Mouse (Mus musculus) spleen, adult 2 months (tissue): Measurements from ENCODE around the gene 1700092M07Rik. TPM values are rescaled to one million over a fixed set of nuclear protein-coding genes. Genes with fewer than 3 reads are reported as not detected.

Experiments
- DNase-seq, 2 experiments: peaks; one replicate each; pipeline versions ENCODE4 v3.0.0 to v3.0.0-alpha.2; 2012 to 2021; ENCODE audit warnings: low spot score in 2 of 2, low read depth in 1 of 2
- H3K27ac ChIP-seq: fragments of 200-500 bp; 2 replicates; pipeline ENCODE4 v1.5.1; 2012; ENCODE audit warnings: low read length, inconsistent platforms; ENCODE audit not compliant: insufficient read depth
- H3K27me3 ChIP-seq: fragments of 200-500 bp; 2 replicates; pipeline ENCODE4 v1.6.1; 2012; ENCODE audit warnings: mild to moderate bottlenecking, moderate library complexity, low read length, inconsistent platforms; ENCODE audit not compliant: control insufficient read depth, insufficient read depth
- H3K36me3 ChIP-seq: fragments of 200-500 bp; 2 replicates; pipeline ENCODE4 v1.6.1; 2012; ENCODE audit warnings: mild to moderate bottlenecking, low read length, inconsistent platforms; ENCODE audit not compliant: control insufficient read depth, insufficient read depth
- H3K4me1 ChIP-seq: fragments of 200-500 bp; 2 replicates; pipeline ENCODE4 v1.6.1; 2011; ENCODE audit warnings: inconsistent platforms; ENCODE audit not compliant: control insufficient read depth, insufficient read depth, insufficient read length
- H3K4me3 ChIP-seq: fragments of 200-500 bp; 2 replicates; pipeline ENCODE4 v1.5.1; 2011; ENCODE audit warnings: mild to moderate bottlenecking, inconsistent platforms; ENCODE audit not compliant: insufficient read depth, insufficient read length; ENCODE audit errors: extremely low read depth
- CTCF ChIP-seq: fragments of 200-500 bp; IDR thresholded peaks from 2 replicates; pipeline ENCODE4 v1.5.1; 2011; ENCODE audit warnings: mild to moderate bottlenecking, inconsistent platforms; ENCODE audit not compliant: insufficient read depth, insufficient read length, insufficient replicate concordance; ENCODE audit errors: extremely low read depth
- POLR2A ChIP-seq: fragments of 200-500 bp; IDR thresholded peaks from 2 replicates; pipeline ENCODE4 v1.6.1; 2011; ENCODE audit warnings: low read depth, low read length, inconsistent platforms
- WGBS: fragments of 180-500 bp; shearing (Covaris S2); methylation state at CpG from one replicate; pipeline ENCODE4 v1.1.7; 2018; 5-methylcytosine and 5-hydroxymethylcytosine counted together
- polyA plus RNA-seq: library from polyadenylated mRNA; depleted of rRNA; stranded (reverse); fragments of >200 nt; gene quantifications from 2 replicates; pipeline ENCODE4 v1.2.3, GENCODE M21; 2012

1700092M07Rik gene
- polyA plus RNA-seq, 1 experiment: not detected

- peaks cover 29% of the 10 kb centered on the region for H3K36me3 ChIP-seq
- H3K4me1 ChIP-seq: no peaks in the 10 kb centered on the region
- H3K27ac ChIP-seq: no peak overlapping the region
- TF ChIP-seq POLR2A (no peak), CTCF (no peak)
- 91% methylated on average over 6 of the region's 6 CpGs for WGBS
- no peaks in the 10 kb centered on the region for H3K27me3 ChIP-seq
- DNase-seq: no peak
- H3K4me3 ChIP-seq: no peak overlapping the region
These were observed 35.4 kb upstream of the 1700092M07Rik start for GRCm38 (mm10) chr19:8705026-8705708.

GRCm38 (mm10) chr19:8706132-8706667 lies 34.3 kb upstream of the 1700092M07Rik start:
- Histone ChIP-seq H3K36me3 (peaks cover 34% of the 10 kb centered on the region), H3K4me1 (peaks cover 3% of the 10 kb centered on the region; the same call in 1 of the 2 replicates), H3K27ac (no peak overlapping the region), H3K27me3 (no peaks in the 10 kb centered on the region), H3K4me3 (no peak overlapping the region)
- TF ChIP-seq POLR2A (no peak), CTCF (no peak)
- WGBS: 85% methylated on average over 7 of the region's 7 CpGs
- DNase-seq: no peak

- no peak for DNase-seq
- peaks cover 38% of the 10 kb centered on the region for H3K36me3 ChIP-seq
- peaks cover 6% of the 10 kb centered on the region; the same call in 1 of the 2 replicates for H3K4me1 ChIP-seq
- TF ChIP-seq POLR2A (no peak), CTCF (no peak)
- WGBS: 96% methylated on average over 7 of the region's 7 CpGs
- H3K4me3 ChIP-seq: no peak overlapping the region
- no peaks in the 10 kb centered on the region for H3K27me3 ChIP-seq
- H3K27ac ChIP-seq: no peak overlapping the region
These were observed 33.6 kb upstream of the 1700092M07Rik start for GRCm38 (mm10) chr19:8706930-8707329.

- no peak for DNase-seq
- no peak overlapping the region for H3K4me3 ChIP-seq
- H3K27ac ChIP-seq: no peak overlapping the region
- TF ChIP-seq CTCF (no peak), POLR2A (no peak)
- peaks cover 6% of the 10 kb centered on the region; the same call in 1 of the 2 replicates for H3K4me1 ChIP-seq
- H3K27me3 ChIP-seq: no peaks in the 10 kb centered on the region
- 94% methylated on average over 8 of the region's 8 CpGs for WGBS
- H3K36me3 ChIP-seq: peaks cover 38% of the 10 kb centered on the region
These were observed 31.6 kb upstream of the 1700092M07Rik start for GRCm38 (mm10) chr19:8708954-8709353.

GRCm38 (mm10) chr19:8710057-8710456 lies 30.5 kb upstream of the 1700092M07Rik start:
- Histone ChIP-seq H3K4me1 (peaks cover 6% of the 10 kb centered on the region; the same call in 1 of the 2 replicates), H3K27ac (no peak overlapping the region), H3K36me3 (peaks cover 38% of the 10 kb centered on the region), H3K4me3 (no peak overlapping the region), H3K27me3 (no peaks in the 10 kb centered on the region)
- no peak for TF ChIP-seq CTCF
- TF ChIP-seq POLR2A: no peak
- DNase-seq: no peak
- 91% methylated on average over 2 of the region's 2 CpGs for WGBS

GRCm38 (mm10) chr19:8711506-8711905 lies 29.0 kb upstream of the 1700092M07Rik start:
- peaks cover 6% of the 10 kb centered on the region; the same call in 1 of the 2 replicates for H3K4me1 ChIP-seq
- H3K36me3 ChIP-seq: peaks cover 36% of the 10 kb centered on the region
- WGBS: 22% methylated on average over 4 of the region's 4 CpGs
- no peak for DNase-seq
- TF ChIP-seq CTCF (no peak), POLR2A (no peak)
- no peaks in the 10 kb centered on the region for H3K27me3 ChIP-seq
- H3K4me3 ChIP-seq: peak overlapping the region; percentile 44
- peak overlapping the region; percentile 71 for H3K27ac ChIP-seq
